Mouse (Mus musculus) macrophage (primary cell): ENCODE results near the gene Clstn3. TPM values are rescaled to one million over a fixed set of nuclear protein-coding genes. Genes with fewer than 3 reads are reported as not detected.

Experiments used
- polyA plus RNA-seq: library from polyadenylated mRNA; stranded (reverse); fragments of 250-400 nt; gene quantifications from 3 replicates; pipeline ENCODE4 v1.2.4, GENCODE M21; 2018; ENCODE audit warnings: inconsistent platforms

Gene Clstn3
- polyA plus RNA-seq, 1 experiment from 2014 or later: 0.34 TPM

Other genes with a start within 250 kb of the Clstn3 start
- not detected in 3 replicates for gene Vmn2r27, start 232.9 kb downstream of the Clstn3 start, polyA plus RNA-seq
- gene Cd163, start 160.1 kb downstream of the Clstn3 start, polyA plus RNA-seq: 1.3 to 3.2 TPM (median 1.4 TPM) in 3 replicates
- gene Pex5, start 49.7 kb downstream of the Clstn3 start, polyA plus RNA-seq: 10.3 to 26.7 TPM (median 23.7 TPM) in 3 replicates
- gene C1rl, start 28.3 kb upstream of the Clstn3 start, polyA plus RNA-seq: 2.9 to 4.9 TPM (median 3.0 TPM) in 3 replicates
- gene C1ra, start 47.6 kb upstream of the Clstn3 start, polyA plus RNA-seq: 3.5 to 6.5 TPM (median 4.8 TPM) in 3 replicates
- gene C1s1, start 77.6 kb upstream of the Clstn3 start, polyA plus RNA-seq: not detected in 3 replicates
- not detected in 3 replicates for gene C1rb, start 105.5 kb upstream of the Clstn3 start, polyA plus RNA-seq
- gene C1s2, start 171.3 kb upstream of the Clstn3 start, polyA plus RNA-seq: not detected in 3 replicates
- 42.1 to 61.4 TPM (median 45.7 TPM) in 3 replicates for gene Lpcat3, start 198.2 kb upstream of the Clstn3 start, polyA plus RNA-seq
- gene Emg1, start 247.4 kb upstream of the Clstn3 start, polyA plus RNA-seq: 27.4 to 82.6 TPM (median 54.2 TPM) in 3 replicates
- 84.2 to 177 TPM (median 93.5 TPM) in 3 replicates for gene Phb2, start 247.5 kb upstream of the Clstn3 start, polyA plus RNA-seq